Mouse (Mus musculus) naive thymus-derived CD4-positive, alpha-beta T cell, adult 5 months (primary cell): ENCODE results near the gene Trim58. TPM values are rescaled to one million over a fixed set of nuclear protein-coding genes. Genes with fewer than 3 reads are reported as not detected.

Source experiments
- polyA plus RNA-seq: library from polyadenylated mRNA; unstranded; fragments of 100-300 nt; shearing (Covaris generic); gene quantifications from one replicate; pipeline ENCODE4 v1.2.1, GENCODE M21; 2017

The Trim58 gene
- not detected for polyA plus RNA-seq

DNA sequence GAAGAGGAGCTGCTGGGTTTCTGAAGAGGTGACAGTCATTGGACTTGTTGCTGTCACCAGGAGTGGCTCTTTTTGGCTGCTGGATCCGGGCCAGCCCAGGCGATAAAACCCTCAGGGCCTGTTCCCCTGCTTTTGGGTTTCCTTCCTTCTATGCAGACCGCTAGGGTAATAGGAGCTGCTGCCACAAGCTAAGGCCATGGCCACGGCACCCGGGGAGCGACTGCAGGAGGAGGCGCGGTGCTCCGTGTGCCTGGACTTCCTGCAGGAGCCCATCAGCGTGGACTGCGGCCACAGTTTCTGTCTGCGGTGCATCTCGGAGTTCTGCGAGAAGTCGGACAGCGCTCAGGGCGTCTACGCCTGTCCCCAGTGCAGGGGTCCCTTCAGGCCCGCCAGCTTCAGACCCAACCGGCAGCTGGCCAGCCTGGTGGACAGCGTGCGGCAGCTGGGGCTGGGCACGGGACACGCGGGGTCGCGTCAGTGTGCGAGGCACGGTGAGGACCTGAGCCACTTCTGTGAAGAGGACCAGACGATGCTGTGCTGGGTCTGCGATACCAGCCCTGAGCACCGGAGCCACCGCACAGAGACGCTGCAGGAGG lies at the start of gene Trim58:
TSS of gene Trim58 (plus strand) at position 194 of the 596 bp plus-strand sequence.

GRCm38 (mm10) chr11:58594814-58595213 lies 45.5 kb upstream of the Trim58 start, which contains the start of gene Olfr324:
TSS of gene Olfr324 (plus strand) at chr11:58595114.

DNA sequence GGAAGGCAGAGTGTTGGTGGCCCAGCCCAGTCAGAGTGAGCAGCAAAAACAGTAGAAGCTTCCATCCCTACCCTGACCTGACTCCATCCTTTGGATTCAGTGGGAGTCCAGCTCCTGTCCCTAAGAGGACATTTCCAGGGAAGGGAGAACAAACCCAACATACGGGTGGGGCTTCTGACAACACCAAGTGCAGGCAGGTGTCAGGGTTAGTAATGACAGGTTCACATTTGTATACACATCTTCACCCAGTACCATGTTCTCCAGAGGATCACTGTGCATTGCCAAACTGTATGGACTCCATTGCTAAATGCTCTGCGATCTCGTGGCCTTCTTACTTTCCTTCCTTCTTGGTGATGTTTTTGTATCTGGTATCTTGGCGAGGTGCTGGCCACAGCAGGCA lies 24.3 kb upstream of the Trim58 start, which contains the start of gene 2210407C18Rik:
TSS of gene 2210407C18Rik (minus strand) at position 101 of the 400 bp plus-strand sequence.

DNA sequence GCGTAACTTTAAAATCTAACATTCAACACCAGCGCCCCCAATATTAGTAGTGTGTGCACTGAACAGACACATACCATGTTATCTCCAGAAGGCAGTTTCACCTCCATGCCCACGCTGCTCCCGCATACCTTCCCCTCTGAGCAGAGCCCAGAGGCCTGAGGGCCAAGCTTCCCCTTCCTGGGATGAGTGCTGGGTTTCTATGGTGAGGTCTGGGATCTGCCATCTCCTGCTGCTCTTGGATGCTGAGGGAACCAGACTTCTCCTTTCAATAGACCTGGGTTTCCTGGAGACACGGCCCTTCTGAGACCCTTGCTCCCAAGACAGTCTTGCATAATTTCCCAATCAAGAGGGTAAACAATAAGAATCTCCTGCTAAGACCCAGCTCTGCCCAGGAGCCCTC lies 9.9 kb upstream of the Trim58 start, which contains the start of gene Olfr323:
TSS of gene Olfr323 (minus strand) at position 101 of the 400 bp plus-strand sequence.

DNA sequence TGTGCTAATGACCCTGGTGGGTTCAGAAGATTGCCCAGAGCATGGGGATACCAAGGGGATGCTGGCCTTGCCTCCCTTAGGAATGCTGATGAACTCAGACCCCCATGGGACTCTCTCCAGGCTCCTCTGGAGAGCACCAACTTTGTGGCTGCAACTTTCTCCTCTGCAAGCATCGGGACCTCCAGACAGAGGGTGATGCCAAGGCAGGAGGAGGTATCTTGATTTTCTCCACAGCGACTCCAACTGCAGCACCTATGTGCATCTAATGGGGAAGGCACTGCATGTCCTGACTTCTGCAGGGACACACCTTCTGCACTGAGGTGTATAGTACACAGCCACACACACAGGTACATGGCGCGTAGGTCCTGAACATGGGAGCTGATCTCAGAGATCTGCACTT lies 18.3 kb downstream of the Trim58 start, which contains the start of gene Olfr322:
TSS of gene Olfr322 (plus strand) at position 187 of the 400 bp plus-strand sequence.

DNA sequence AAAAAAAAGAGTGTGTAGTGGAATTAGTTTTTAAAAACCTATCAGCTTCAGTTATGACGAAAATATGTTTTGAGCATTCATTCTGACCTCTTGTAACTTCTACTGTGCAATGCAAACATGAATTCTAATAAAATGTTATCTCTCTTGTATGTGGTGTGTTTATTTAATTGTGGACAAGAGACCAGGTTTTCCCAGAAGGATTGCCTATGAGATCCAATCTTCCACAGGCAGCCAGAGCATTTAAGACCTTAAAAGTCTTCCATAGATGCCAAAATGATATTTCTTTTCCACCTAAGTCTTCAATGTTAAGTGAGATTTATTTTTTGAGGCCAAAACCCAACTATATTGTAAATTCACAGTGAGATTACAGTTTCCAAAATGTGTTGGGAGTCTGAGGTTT lies 40.5 kb downstream of the Trim58 start, which contains the start of gene Olfr320:
TSS of gene Olfr320 (plus strand) at position 301 of the 400 bp plus-strand sequence.

DNA sequence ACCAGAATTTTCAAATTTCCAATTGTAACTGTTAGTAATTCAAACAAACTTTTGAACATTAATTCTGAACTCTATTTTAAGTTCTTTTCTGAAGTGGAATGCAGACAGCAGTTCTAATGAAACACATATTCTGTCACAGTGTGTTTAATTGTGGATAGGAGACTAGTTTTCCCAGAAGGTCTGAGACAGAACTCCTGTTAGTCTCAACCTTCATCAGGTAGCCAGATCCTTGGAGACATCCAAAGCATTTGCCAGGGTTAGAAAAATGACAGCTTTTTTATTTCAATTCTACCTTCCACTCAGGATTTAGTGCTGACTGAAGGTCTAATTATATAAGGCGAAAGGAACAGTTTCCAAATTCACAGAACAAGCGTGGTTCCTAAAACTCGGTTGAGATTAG lies 58.6 kb downstream of the Trim58 start, which contains the start of gene Olfr319:
TSS of gene Olfr319 (plus strand) at position 301 of the 400 bp plus-strand sequence.

Other genes with a start within 250 kb of the Trim58 start
- not detected for gene 1810065E05Rik, start 219.4 kb upstream of the Trim58 start, polyA plus RNA-seq
- gene Gm12253, start 207.9 kb upstream of the Trim58 start, polyA plus RNA-seq = not detected
- not detected for gene Lypd9, start 187.5 kb upstream of the Trim58 start, polyA plus RNA-seq
- not detected for gene Olfr30, start 178.2 kb upstream of the Trim58 start, polyA plus RNA-seq
- not detected for gene Olfr332, start 147.9 kb upstream of the Trim58 start, polyA plus RNA-seq
- gene Olfr331, start 137.9 kb upstream of the Trim58 start, polyA plus RNA-seq = not detected
- 0.44 TPM for gene Olfr330, start 105.6 kb upstream of the Trim58 start, polyA plus RNA-seq
- gene Olfr329-ps, start 94.0 kb upstream of the Trim58 start, polyA plus RNA-seq = not detected
- gene Olfr328, start 84.8 kb upstream of the Trim58 start, polyA plus RNA-seq = not detected
- not detected for gene Olfr224, start 69.9 kb upstream of the Trim58 start, polyA plus RNA-seq
- not detected for gene Olfr325, start 62.7 kb upstream of the Trim58 start, polyA plus RNA-seq
- not detected for gene Olfr324, start 45.4 kb upstream of the Trim58 start, polyA plus RNA-seq
- gene 2210407C18Rik, start 24.4 kb upstream of the Trim58 start, polyA plus RNA-seq = not detected
- gene Olfr323, start 10.0 kb upstream of the Trim58 start, polyA plus RNA-seq = not detected
- not detected for gene Olfr322, start 18.3 kb downstream of the Trim58 start, polyA plus RNA-seq
- gene Olfr320, start 40.6 kb downstream of the Trim58 start, polyA plus RNA-seq = not detected
- gene Olfr319, start 58.7 kb downstream of the Trim58 start, polyA plus RNA-seq = not detected
- not detected for gene Olfr318, start 83.5 kb downstream of the Trim58 start, polyA plus RNA-seq
- not detected for gene Olfr317, start 98.7 kb downstream of the Trim58 start, polyA plus RNA-seq
- gene Olfr316, start 112.3 kb downstream of the Trim58 start, polyA plus RNA-seq = not detected
- gene Olfr315, start 132.7 kb downstream of the Trim58 start, polyA plus RNA-seq = not detected
- not detected for gene Olfr314, start 142.5 kb downstream of the Trim58 start, polyA plus RNA-seq
- not detected for gene Fam183b, start 161.5 kb downstream of the Trim58 start, polyA plus RNA-seq
- not detected for gene Olfr313, start 174.5 kb downstream of the Trim58 start, polyA plus RNA-seq
- 0.20 TPM for gene Olfr312, start 188.8 kb downstream of the Trim58 start, polyA plus RNA-seq
- gene Olfr311, start 198.8 kb downstream of the Trim58 start, polyA plus RNA-seq = not detected
- gene Gm12258, start 206.7 kb downstream of the Trim58 start, polyA plus RNA-seq = 5.2 TPM
- gene 2810021J22Rik, start 226.8 kb downstream of the Trim58 start, polyA plus RNA-seq = 4.9 TPM